Mouse (Mus musculus) ES-Bruce4 (cell line): Measurements from ENCODE around the gene Slfn14.

Source experiments
- CTCF ChIP-seq: IDR thresholded peaks from one replicate; pipeline ENCODE4 v1.8.1; 2011; ENCODE audit warnings: low read depth, low read length
- EP300 ChIP-seq: IDR thresholded peaks from 2 replicates; pipeline ENCODE4 v1.6.1; 2011; ENCODE audit warnings: low read depth, low read length; ENCODE audit not compliant: insufficient read depth

GRCm38 (mm10) chr11:83293182-83293581 lies 6.7 kb upstream of the Slfn14 start:
- TF ChIP-seq EP300 (no peak), CTCF (no peak)
